ENCODE assay signal across 8 mouse cellular contexts in the genomic region with DNA sequence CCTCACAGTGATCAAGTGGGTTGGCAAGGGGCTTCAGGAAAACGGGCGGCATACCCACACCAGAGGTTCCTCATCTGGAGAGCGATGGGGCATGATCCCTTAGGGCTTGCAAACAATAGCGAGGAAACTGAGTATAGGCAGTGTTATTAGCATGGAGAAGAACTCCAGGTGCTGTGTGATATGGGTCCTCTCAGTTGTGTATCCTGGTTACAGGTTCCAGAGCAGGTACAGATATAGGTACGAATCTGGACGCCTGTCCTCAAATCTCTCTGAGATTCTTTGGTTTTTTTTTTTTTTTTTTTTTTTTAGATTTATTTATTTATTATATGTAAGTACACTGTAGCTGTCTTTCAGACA. TPM values are rescaled to one million over a fixed set of nuclear protein-coding genes. Genes with fewer than 3 reads are reported as not detected.
DNase-seq lines count a peak whose midpoint lies in the region; ATAC-seq and TF ChIP-seq lines count a peak whose summit lies in the region.

No protein-coding gene starts in this region.

- in situ Hi-C loops in CH12.LX (cut with MboI; ENCODE audit: low pct_ligation_motif_present, low pct_unique_long_range_greater_than_20kb, low sequenced_read_pairs): no loop called here

- TF ChIP-seq RAD21 in CH12.LX (IDR thresholded peaks at IDR 0.05; ENCODE audit: low read depth, low read length): no peak

- no peaks in the 10 kb centered on the region for H3K9me3 ChIP-seq in heart, embryonic 10.5 days
- no peaks in the 10 kb centered on the region for H3K9me3 ChIP-seq in CH12.LX (replicated peaks; ENCODE audit: low read length)
- no peaks in the 10 kb centered on the region for H3K9me3 ChIP-seq in forebrain, embryonic 14.5 days (replicated peaks; ENCODE audit: control insufficient read depth, low read length)
- H3K9me3 ChIP-seq in liver, embryonic 15.5 days (replicated peaks): no peaks in the 10 kb centered on the region

- peaks cover 10% of the 10 kb centered on the region for H3K4me1 ChIP-seq in heart, embryonic 10.5 days
- H3K4me1 ChIP-seq in CH12.LX (ENCODE audit: control insufficient read depth in 1 of 2, insufficient read depth in 2 of 2): peaks cover 6 to 35% of the 10 kb centered on the region in 2 experiments; a peak in 3 of 4 replicates
- peaks cover 3% of the 10 kb centered on the region; the same call in 1 of the 2 replicates for H3K4me1 ChIP-seq in forebrain, embryonic 14.5 days (ENCODE audit: control insufficient read depth, insufficient read depth, low read length)
- peaks cover 18% of the 10 kb centered on the region for H3K4me1 ChIP-seq in liver, embryonic 15.5 days (replicated peaks)

- peak; percentile 63; the same call in 1 of the 2 replicates for ATAC-seq in forebrain, embryonic 14.5 days
- peak; percentile 46 for ATAC-seq in liver, embryonic 15.5 days (ENCODE audit: insufficient read depth)

- dilution Hi-C loops in CH12.LX (cut with MboI; ENCODE audit: extremely low pct_ligation_motif_present, extremely low pct_unique_long_range_greater_than_20kb, low sequenced_read_pairs): no loop called here

- DNase-seq in heart, embryonic 10.5 days (ENCODE audit: low spot score): no peak
- no peak for DNase-seq in heart, adult 8-10 months (ENCODE audit: low spot score)
- no peak for DNase-seq in CH12.LX (ENCODE audit: extremely low read depth)
- no peak for DNase-seq in forebrain, embryonic 14.5 days (ENCODE audit: low spot score)
- DNase-seq in adrenal gland, postnatal 4 days (ENCODE audit: low spot score in 2 of 2): no peak
- DNase-seq in ovary, adult 18-20 months (ENCODE audit: low spot score): no peak
- no peak for DNase-seq in urinary bladder, adult 18-20 months (ENCODE audit: low spot score in 2 of 2)

- TF ChIP-seq POLR2A in CH12.LX (IDR thresholded peaks at IDR 0.05; ENCODE audit: low read depth, low read length): no peak

- peak overlapping the region; percentile 14; the same call in 1 of the 2 replicates for H3K4me2 ChIP-seq in CH12.LX (ENCODE audit: insufficient read depth, low read depth, poor library complexity, severe bottlenecking)
- H3K4me2 ChIP-seq in forebrain, embryonic 14.5 days (ENCODE audit: low read length): peak overlapping the region; percentile 59
- H3K4me2 ChIP-seq in liver, embryonic 15.5 days: peak overlapping the region; percentile 88

- no peak for TF ChIP-seq CTCF in CH12.LX (conservative IDR thresholded peaks at IDR 0.05 in 1 of 2, IDR thresholded peaks at IDR 0.05 in 1 of 2; ENCODE audit: low read depth in 2 of 2, low read length in 2 of 2)

- no peaks in the 10 kb centered on the region for H3K27me3 ChIP-seq in heart, embryonic 10.5 days (ENCODE audit: insufficient read depth, poor library complexity, severe bottlenecking)
- no peaks in the 10 kb centered on the region for H3K27me3 ChIP-seq in CH12.LX (replicated peaks)
- no peaks in the 10 kb centered on the region for H3K27me3 ChIP-seq in forebrain, embryonic 14.5 days (replicated peaks; ENCODE audit: control insufficient read depth, insufficient read depth, low read length)
- no peaks in the 10 kb centered on the region for H3K27me3 ChIP-seq in liver, embryonic 15.5 days

- TF ChIP-seq EP300 in CH12.LX (IDR thresholded peaks at IDR 0.05; ENCODE audit: low read length): no peak

- H3K79me2 ChIP-seq in CH12.LX (replicated peaks; ENCODE audit: control insufficient read depth, extremely low read depth, insufficient read depth, poor library complexity, severe bottlenecking): peaks cover 6% of the 10 kb centered on the region; the same call in 1 of the 2 replicates

- peak overlapping the region; percentile 89 for H3K27ac ChIP-seq in heart, embryonic 10.5 days
- peak overlapping the region; percentile 23 for H3K27ac ChIP-seq in CH12.LX (ENCODE audit: insufficient read depth, low read depth)
- H3K27ac ChIP-seq in forebrain, embryonic 14.5 days (ENCODE audit: low read depth, low read length): peak overlapping the region; percentile 60; the same call in 1 of the 2 replicates
- H3K27ac ChIP-seq in liver, embryonic 15.5 days (replicated peaks): peak overlapping the region; percentile 29; the same call in 1 of the 2 replicates

- peak overlapping the region; percentile 52; the same call in 1 of the 2 replicates for H3K9ac ChIP-seq in CH12.LX (ENCODE audit: insufficient read depth, low read depth)
- H3K9ac ChIP-seq in forebrain, embryonic 14.5 days (ENCODE audit: low read length): peak overlapping the region; percentile 71
- peak overlapping the region; percentile 39; the same call in 1 of the 2 replicates for H3K9ac ChIP-seq in liver, embryonic 15.5 days

- H3K36me3 ChIP-seq in heart, embryonic 10.5 days: peaks cover 11% of the 10 kb centered on the region
- peaks cover 14 to 27% of the 10 kb centered on the region in 2 experiments for H3K36me3 ChIP-seq in CH12.LX (replicated peaks in 1 of 2; ENCODE audit: control insufficient read depth in 1 of 2, insufficient read depth in 1 of 2, low read length in 1 of 2)
- H3K36me3 ChIP-seq in forebrain, embryonic 14.5 days (ENCODE audit: control insufficient read depth, insufficient read depth, low read length): peaks cover 10% of the 10 kb centered on the region; the same call in 1 of the 2 replicates
- 0 out of 2 replicates have a peak, but pooled peaks cover 4% of the 10 kb centered on the region for H3K36me3 ChIP-seq in liver, embryonic 15.5 days (replicated peaks)

- H3K4me3 ChIP-seq in heart, embryonic 10.5 days: peak overlapping the region; percentile 60
- H3K4me3 ChIP-seq in CH12.LX (replicated peaks in 1 of 3; ENCODE audit: low read depth in 2 of 3, low read length in 2 of 3, poor library complexity in 1 of 3): peak overlapping the region; percentile 55 to 66 (median 63)
- H3K4me3 ChIP-seq in forebrain, embryonic 14.5 days (ENCODE audit: low read depth, low read length): peak overlapping the region; percentile 39
- peak overlapping the region; percentile 60 for H3K4me3 ChIP-seq in liver, embryonic 15.5 days (replicated peaks)

- WGBS in heart, embryonic 10.5 days: 39% methylated on average over 6 of the region's 6 CpGs
- WGBS in forebrain, embryonic 14.5 days: 47% methylated on average over 6 of the region's 6 CpGs
- WGBS in liver, embryonic 15.5 days (ENCODE audit: insufficient replicate concordance): 33% methylated on average over 6 of the region's 6 CpGs

TF ChIP-seq in CH12.LX, 34 proteins besides CTCF, POLR2A, EP300 and RAD21 (continues in another document):
- TF ChIP-seq UBTF (IDR thresholded peaks at IDR 0.05; ENCODE audit: low read depth, low read length) (no peak), MAX (IDR thresholded peaks at IDR 0.05; ENCODE audit: low read length) (no peak), ZNF384 (IDR thresholded peaks at IDR 0.05; ENCODE audit: low read depth, low read length) (peak; percentile 53), USF2 (conservative IDR thresholded peaks at IDR 0.05; ENCODE audit: low read depth, low read length) (no peak)

RNA-seq across cellular contexts. Expression of a gene that starts 0.3 kb away (rescaled TPM):
- polyA plus RNA-seq in heart, embryonic 10.5 days (2016; fragmentation: Nextera tagmentation; extraction: Ambion mirVana): 9.7 and 12.0 TPM in 2 replicates
- total RNA-seq in heart, adult 8-10 months (2022): 1 to 10 TPM; 4.8 to 5.2 (median 4.8) TPM
- total RNA-seq in CH12.LX (2012; rRNA removed) (12.6 TPM in 2 replicates), CH12.LX (2014; rRNA removed) (9.7 and 9.8 TPM in 2 replicates)
- 11.8 and 13.1 TPM in 2 replicates for polyA plus RNA-seq in CH12.LX (2012; ENCODE audit: insufficient read length, low read depth)
- polyA plus RNA-seq in forebrain, embryonic 14.5 days (2014; fragmentation: Nextera tagmentation; extraction: Ambion mirVana): 14.8 and 17.1 TPM in 2 replicates
- 2.9 and 3.4 TPM in 2 replicates for polyA plus RNA-seq in liver, embryonic 15.5 days (2015; fragmentation: Nextera tagmentation; extraction: Ambion mirVana)
- total RNA-seq in adrenal gland, postnatal 4 days (2021): 10 to 100 TPM in 1 of 2 experiments, 1 to 10 TPM in 1; 9.6 to 11.7 TPM

RNA-seq across cellular contexts. Expression of a gene that starts 0.3 kb away (rescaled TPM):
- 0.84 and 1.7 TPM in 2 replicates for polyA plus RNA-seq in heart, embryonic 10.5 days (2016; fragmentation: Nextera tagmentation; extraction: Ambion mirVana)
- 10 to 100 TPM; 18.1 to 29.0 (median 23.1) TPM for total RNA-seq in heart, adult 8-10 months (2022)
- 4.0 and 5.3 TPM in 2 replicates for total RNA-seq in CH12.LX (2012; rRNA removed)
- total RNA-seq in CH12.LX (2014; rRNA removed): 2.5 and 2.8 TPM in 2 replicates
- 2.5 and 3.1 TPM in 2 replicates for polyA plus RNA-seq in CH12.LX (2012; ENCODE audit: insufficient read length, low read depth)
- polyA plus RNA-seq in forebrain, embryonic 14.5 days (2014; fragmentation: Nextera tagmentation; extraction: Ambion mirVana): 1.0 and 1.1 TPM in 2 replicates
- polyA plus RNA-seq in liver, embryonic 15.5 days (2015; fragmentation: Nextera tagmentation; extraction: Ambion mirVana): 0.35 and 0.58 TPM in 2 replicates
- total RNA-seq in adrenal gland, postnatal 4 days (2021): 1 to 10 TPM; 3.0 to 3.1 TPM

RNA-seq across cellular contexts. Expression of a gene that starts 22.7 kb away (rescaled TPM):
- 49.9 and 62.3 TPM in 2 replicates for polyA plus RNA-seq in heart, embryonic 10.5 days (2016; fragmentation: Nextera tagmentation; extraction: Ambion mirVana)
- 10 to 100 TPM; 36.8 to 46.7 (median 38.3) TPM for total RNA-seq in heart, adult 8-10 months (2022)
- total RNA-seq in CH12.LX (2012; rRNA removed) (25.1 and 25.6 TPM in 2 replicates), CH12.LX (2014; rRNA removed) (21.7 and 22.2 TPM in 2 replicates)
- 48.3 and 49.4 TPM in 2 replicates for polyA plus RNA-seq in CH12.LX (2012; ENCODE audit: insufficient read length, low read depth)
- 57.8 and 65.5 TPM in 2 replicates for polyA plus RNA-seq in forebrain, embryonic 14.5 days (2014; fragmentation: Nextera tagmentation; extraction: Ambion mirVana)
- polyA plus RNA-seq in liver, embryonic 15.5 days (2015; fragmentation: Nextera tagmentation; extraction: Ambion mirVana): 19.4 and 19.8 TPM in 2 replicates
- total RNA-seq in adrenal gland, postnatal 4 days (2021): 10 to 100 TPM; 69.9 to 70.8 TPM

RNA-seq across cellular contexts. Expression of a gene that starts 31.1 kb away (rescaled TPM):
- polyA plus RNA-seq in heart, embryonic 10.5 days (2016; fragmentation: Nextera tagmentation; extraction: Ambion mirVana): 75.0 and 83.0 TPM in 2 replicates
- 10 to 100 TPM; 34.7 to 43.9 (median 37.2) TPM for total RNA-seq in heart, adult 8-10 months (2022)
- total RNA-seq in CH12.LX (2012; rRNA removed) (18.1 and 20.2 TPM in 2 replicates), CH12.LX (2014; rRNA removed) (6.1 and 8.9 TPM in 2 replicates)
- polyA plus RNA-seq in CH12.LX (2012; ENCODE audit: insufficient read length, low read depth): 69.5 and 80.4 TPM in 2 replicates
- 33.2 and 42.6 TPM in 2 replicates for polyA plus RNA-seq in forebrain, embryonic 14.5 days (2014; fragmentation: Nextera tagmentation; extraction: Ambion mirVana)
- polyA plus RNA-seq in liver, embryonic 15.5 days (2015; fragmentation: Nextera tagmentation; extraction: Ambion mirVana): 19.1 and 20.5 TPM in 2 replicates
- total RNA-seq in adrenal gland, postnatal 4 days (2021): 10 to 100 TPM; 81.3 to 86.7 TPM

RNA-seq across cellular contexts. Expression of a gene that starts 48.4 kb away (rescaled TPM):
- polyA plus RNA-seq in heart, embryonic 10.5 days (2016; fragmentation: Nextera tagmentation; extraction: Ambion mirVana): 21.5 and 23.8 TPM in 2 replicates
- total RNA-seq in heart, adult 8-10 months (2022): 10 to 100 TPM; 77.1 to 88.7 (median 82.1) TPM
- total RNA-seq in CH12.LX (2012; rRNA removed): 27.2 and 34.5 TPM in 2 replicates
- total RNA-seq in CH12.LX (2014; rRNA removed): 24.0 and 28.7 TPM in 2 replicates
- 16.8 and 19.8 TPM in 2 replicates for polyA plus RNA-seq in CH12.LX (2012; ENCODE audit: insufficient read length, low read depth)
- 5.8 and 6.6 TPM in 2 replicates for polyA plus RNA-seq in forebrain, embryonic 14.5 days (2014; fragmentation: Nextera tagmentation; extraction: Ambion mirVana)
- 8.1 and 9.7 TPM in 2 replicates for polyA plus RNA-seq in liver, embryonic 15.5 days (2015; fragmentation: Nextera tagmentation; extraction: Ambion mirVana)
- 10 to 100 TPM; 25.1 to 26.7 TPM for total RNA-seq in adrenal gland, postnatal 4 days (2021)

Comparison
In these comparisons a context has a peak if more than half of its experiments do, and no peak if none do; other contexts are left out.
1. H3K27ac ChIP-seq: peak in every context shown above with its lines; median percentile 89 in heart, embryonic 10.5 days; 60 in forebrain, embryonic 14.5 days; 29 in liver, embryonic 15.5 days; 23 in CH12.LX.
2. H3K4me2 ChIP-seq: peak in every context shown above with its lines; median percentile 88 in liver, embryonic 15.5 days; 59 in forebrain, embryonic 14.5 days; 14 in CH12.LX.